Mouse (Mus musculus): Measurements from ENCODE around the gene Gkap1. TPM values are rescaled to one million over a fixed set of nuclear protein-coding genes. Genes with fewer than 3 reads are reported as not detected.

Gkap1 gene
- total RNA-seq, 1 experiment = 17.5 TPM

DNA sequence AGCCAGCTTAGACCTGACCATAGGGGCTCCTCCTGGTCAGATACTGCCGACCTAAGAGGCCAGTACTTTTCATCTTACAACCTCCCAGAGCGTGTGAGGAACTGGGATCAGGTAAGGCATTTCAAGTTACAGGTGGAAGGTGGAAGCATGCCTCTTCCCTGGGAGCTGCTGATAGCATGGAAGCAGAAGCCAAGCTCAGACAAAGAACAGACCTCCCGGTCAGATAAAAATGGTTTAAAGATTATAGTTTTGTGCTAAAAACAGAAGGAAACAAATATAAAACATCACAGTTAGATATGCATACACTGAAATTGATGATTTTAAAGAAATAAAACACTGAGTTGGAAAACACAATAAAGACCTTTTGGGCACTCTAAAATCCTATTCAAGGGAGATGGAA, 8.6 kb downstream of the Gkap1 start:
- in situ Hi-C loops (cut with MboI; ENCODE audit: low sequenced_read_pairs in 2 of 2, unreplicated experiment in 2 of 2) = no loop called here
- Histone ChIP-seq H3K9ac (ENCODE audit: insufficient read depth, low read depth, low read length, poor library complexity, severe bottlenecking) (no peak overlapping the region), H3K36me3 (ENCODE audit: control insufficient read depth, insufficient read depth, low read length, poor library complexity, severe bottlenecking) (no peaks in the 10 kb centered on the region), H3K9me3 (ENCODE audit: control insufficient read depth, insufficient read depth, low read depth, low read length) (no peaks in the 10 kb centered on the region), H3K4me1 (ENCODE audit: control insufficient read depth in 2 of 2, insufficient read depth in 2 of 2, low read length in 2 of 2, poor library complexity in 1 of 2) (peaks cover 0 to 8% of the 10 kb centered on the region in 2 experiments; a peak in 1 of 4 replicates), H3K4me3 (ENCODE audit: insufficient read depth in 1 of 2, low read depth in 1 of 2, low read length in 2 of 2, poor library complexity in 1 of 2, severe bottlenecking in 1 of 2) (no peak overlapping the region), H3K27ac (ENCODE audit: insufficient read depth, low read depth, low read length, poor library complexity, severe bottlenecking) (no peak overlapping the region; the same call in 1 of the 2 replicates)
- no peak for TF ChIP-seq ZNF384 (IDR thresholded peaks at IDR 0.05; ENCODE audit: low read depth, low read length)
- no peak for TF ChIP-seq HCFC1 (IDR thresholded peaks at IDR 0.05; ENCODE audit: borderline replicate concordance, insufficient read depth, low read length)
- no peak for TF ChIP-seq MAFK (IDR thresholded peaks at IDR 0.05; ENCODE audit: insufficient read depth, low read depth, low read length)
- DNase-seq (ENCODE audit: low read depth, low spot score) = no peak

DNA sequence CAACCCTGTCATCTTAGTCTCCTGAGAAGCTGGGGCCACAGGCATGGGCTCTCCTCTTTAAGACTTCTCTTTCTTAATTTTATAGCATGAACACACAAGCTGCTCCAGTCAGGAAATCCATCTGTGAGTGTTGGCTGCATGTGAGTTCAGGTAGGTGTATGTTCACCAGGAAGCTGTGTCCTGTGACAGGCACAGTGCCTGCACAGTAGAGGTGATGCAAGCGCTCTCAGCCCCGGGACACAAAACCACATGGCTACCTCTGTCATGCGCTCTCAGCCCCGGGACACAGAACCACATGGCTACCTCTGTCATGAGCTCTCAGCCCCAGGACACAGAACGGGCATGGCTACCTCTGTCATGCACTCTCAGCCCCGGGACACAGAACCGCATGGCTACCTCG, 12.0 kb downstream of the Gkap1 start:
- in situ Hi-C loops (cut with MboI; ENCODE audit: low sequenced_read_pairs in 2 of 2, unreplicated experiment in 2 of 2) = no loop called here
- no peak for DNase-seq (ENCODE audit: low read depth, low spot score)

DNA sequence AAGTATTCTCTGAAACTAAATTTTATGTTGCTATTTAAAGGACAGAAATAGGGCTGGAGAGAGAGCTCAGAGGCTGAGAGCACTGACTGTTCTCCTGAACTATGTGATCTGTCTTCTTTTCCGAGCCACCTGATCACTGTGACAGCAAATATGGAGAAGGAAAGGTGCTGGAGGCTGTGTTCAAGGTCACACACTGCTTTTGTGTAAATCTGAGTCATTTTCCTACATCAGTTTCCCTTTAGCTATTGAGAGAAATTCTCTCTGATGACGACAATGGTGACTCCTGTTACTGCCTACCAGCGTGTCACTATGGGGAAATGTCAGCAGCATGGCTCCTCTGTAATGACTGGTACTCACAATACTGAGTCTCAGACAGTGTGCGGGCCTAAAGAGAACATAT, 13.8 kb downstream of the Gkap1 start:
- TF ChIP-seq MAFK (IDR thresholded peaks at IDR 0.05; ENCODE audit: insufficient read depth, low read depth, low read length) (no peak), CHD2 (IDR thresholded peaks at IDR 0.05; ENCODE audit: low read depth, low read length) (no peak), ZNF384 (IDR thresholded peaks at IDR 0.05; ENCODE audit: low read depth, low read length) (no peak), ZC3H11A (IDR thresholded peaks at IDR 0.05; ENCODE audit: borderline replicate concordance, low read depth, low read length) (no peak), HCFC1 (IDR thresholded peaks at IDR 0.05; ENCODE audit: borderline replicate concordance, insufficient read depth, low read length) (no peak)
- in situ Hi-C loops (cut with MboI; ENCODE audit: low sequenced_read_pairs in 2 of 2, unreplicated experiment in 2 of 2) = no loop called here
- Histone ChIP-seq H3K4me1 (ENCODE audit: control insufficient read depth in 2 of 2, insufficient read depth in 2 of 2, low read length in 2 of 2, poor library complexity in 1 of 2) (peaks cover 0 to 7% of the 10 kb centered on the region in 2 experiments; a peak in 1 of 4 replicates), H3K36me3 (ENCODE audit: control insufficient read depth, insufficient read depth, low read length, poor library complexity, severe bottlenecking) (no peaks in the 10 kb centered on the region), H3K9me3 (ENCODE audit: control insufficient read depth, insufficient read depth, low read depth, low read length) (no peaks in the 10 kb centered on the region), H3K9ac (ENCODE audit: insufficient read depth, low read depth, low read length, poor library complexity, severe bottlenecking) (no peak overlapping the region), H3K4me3 (ENCODE audit: insufficient read depth in 1 of 2, low read depth in 1 of 2, low read length in 2 of 2, poor library complexity in 1 of 2, severe bottlenecking in 1 of 2) (no peak overlapping the region), H3K27ac (ENCODE audit: insufficient read depth, low read depth, low read length, poor library complexity, severe bottlenecking) (no peak overlapping the region)
- DNase-seq (ENCODE audit: low read depth, low spot score) = no peak

More for the DNA sequence above, 12.0 kb downstream of the Gkap1 start:
- Histone ChIP-seq H3K9me3 (ENCODE audit: control insufficient read depth, insufficient read depth, low read depth, low read length) (no peaks in the 10 kb centered on the region), H3K4me1 (ENCODE audit: control insufficient read depth in 2 of 2, insufficient read depth in 2 of 2, low read length in 2 of 2, poor library complexity in 1 of 2) (peaks cover 0 to 8% of the 10 kb centered on the region in 2 experiments; a peak in 1 of 4 replicates), H3K36me3 (ENCODE audit: control insufficient read depth, insufficient read depth, low read length, poor library complexity, severe bottlenecking) (no peaks in the 10 kb centered on the region), H3K9ac (ENCODE audit: insufficient read depth, low read depth, low read length, poor library complexity, severe bottlenecking) (no peak overlapping the region), H3K4me3 (ENCODE audit: insufficient read depth in 1 of 2, low read depth in 1 of 2, low read length in 2 of 2, poor library complexity in 1 of 2, severe bottlenecking in 1 of 2) (no peak overlapping the region), H3K27ac (ENCODE audit: insufficient read depth, low read depth, low read length, poor library complexity, severe bottlenecking) (no peak overlapping the region)
- TF ChIP-seq ZC3H11A (IDR thresholded peaks at IDR 0.05; ENCODE audit: borderline replicate concordance, low read depth, low read length) = no peak
- TF ChIP-seq MAFK (IDR thresholded peaks at IDR 0.05; ENCODE audit: insufficient read depth, low read depth, low read length) = no peak
- no peak for TF ChIP-seq HCFC1 (IDR thresholded peaks at IDR 0.05; ENCODE audit: borderline replicate concordance, insufficient read depth, low read length)
- no peak for TF ChIP-seq ZNF384 (IDR thresholded peaks at IDR 0.05; ENCODE audit: low read depth, low read length)
- no peak for TF ChIP-seq CHD2 (IDR thresholded peaks at IDR 0.05; ENCODE audit: low read depth, low read length)

DNA sequence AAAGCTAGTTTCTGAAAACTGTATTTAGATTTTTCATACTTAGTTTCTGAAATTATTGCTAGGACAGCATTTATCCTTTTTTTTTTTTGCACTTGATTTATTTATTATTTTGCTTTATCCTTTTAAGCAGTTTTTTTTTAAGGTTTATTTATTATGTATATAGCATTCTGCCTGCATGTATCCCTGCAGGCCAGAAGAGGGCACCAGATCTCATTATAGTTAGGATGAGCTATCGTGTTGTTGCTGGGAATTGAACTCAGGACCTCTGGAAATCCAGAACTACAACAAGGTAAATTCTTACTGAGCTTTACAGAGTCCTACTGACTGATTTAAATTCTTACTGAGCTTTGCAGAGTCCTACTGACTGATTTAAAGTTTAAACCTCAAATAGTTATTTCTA, 22.2 kb downstream of the Gkap1 start:
- no peak overlapping the region for H3K27ac ChIP-seq (ENCODE audit: insufficient read depth, low read depth, low read length, poor library complexity, severe bottlenecking)
- DNase-seq (ENCODE audit: low read depth, low spot score) = no peak
- H3K9ac ChIP-seq (ENCODE audit: insufficient read depth, low read depth, low read length, poor library complexity, severe bottlenecking) = no peak overlapping the region
- H3K4me3 ChIP-seq (ENCODE audit: insufficient read depth in 1 of 2, low read depth in 1 of 2, low read length in 2 of 2, poor library complexity in 1 of 2, severe bottlenecking in 1 of 2) = no peak overlapping the region
- no peaks in the 10 kb centered on the region for H3K36me3 ChIP-seq (ENCODE audit: control insufficient read depth, insufficient read depth, low read length, poor library complexity, severe bottlenecking)
- in situ Hi-C loops (cut with MboI; ENCODE audit: low sequenced_read_pairs in 2 of 2, unreplicated experiment in 2 of 2) = no loop called here
- H3K9me3 ChIP-seq (ENCODE audit: control insufficient read depth, insufficient read depth, low read depth, low read length) = no peaks in the 10 kb centered on the region
- H3K4me1 ChIP-seq (ENCODE audit: control insufficient read depth in 2 of 2, insufficient read depth in 2 of 2, low read length in 2 of 2, poor library complexity in 1 of 2) = no peaks in the 10 kb centered on the region
- no peak for TF ChIP-seq HCFC1 (IDR thresholded peaks at IDR 0.05; ENCODE audit: borderline replicate concordance, insufficient read depth, low read length)
- TF ChIP-seq ZNF384 (IDR thresholded peaks at IDR 0.05; ENCODE audit: low read depth, low read length) = no peak
- TF ChIP-seq MAFK (IDR thresholded peaks at IDR 0.05; ENCODE audit: insufficient read depth, low read depth, low read length) = no peak
- no peak for TF ChIP-seq CHD2 (IDR thresholded peaks at IDR 0.05; ENCODE audit: low read depth, low read length)
- no peak for TF ChIP-seq ZC3H11A (IDR thresholded peaks at IDR 0.05; ENCODE audit: borderline replicate concordance, low read depth, low read length)

DNA sequence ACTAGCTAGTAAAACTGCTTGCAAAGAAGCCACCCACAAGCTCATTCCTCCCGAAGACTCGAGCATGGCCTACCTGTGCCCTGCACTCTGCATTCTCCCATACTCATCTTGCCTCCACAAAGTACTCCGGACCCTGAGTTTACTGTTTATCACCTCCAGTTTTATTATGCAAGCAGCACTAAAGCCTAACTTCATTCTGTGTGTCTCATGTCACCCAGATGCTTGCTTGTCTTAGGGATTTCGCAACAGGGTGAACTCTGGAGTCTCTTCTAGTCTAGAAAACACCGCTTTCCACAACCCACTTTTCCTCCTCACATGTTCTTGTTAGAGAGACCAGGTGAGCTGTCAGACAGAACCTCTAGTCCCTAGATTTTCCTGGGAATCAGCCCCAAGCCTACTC, 26.5 kb downstream of the Gkap1 start:
- Histone ChIP-seq H3K4me1 (ENCODE audit: control insufficient read depth in 2 of 2, insufficient read depth in 2 of 2, low read length in 2 of 2, poor library complexity in 1 of 2) (no peaks in the 10 kb centered on the region), H3K27ac (ENCODE audit: insufficient read depth, low read depth, low read length, poor library complexity, severe bottlenecking) (no peak overlapping the region), H3K4me3 (ENCODE audit: insufficient read depth in 1 of 2, low read depth in 1 of 2, low read length in 2 of 2, poor library complexity in 1 of 2, severe bottlenecking in 1 of 2) (no peak overlapping the region), H3K9ac (ENCODE audit: insufficient read depth, low read depth, low read length, poor library complexity, severe bottlenecking) (no peak overlapping the region), H3K36me3 (ENCODE audit: control insufficient read depth, insufficient read depth, low read length, poor library complexity, severe bottlenecking) (peaks cover 2% of the 10 kb centered on the region; the same call in 1 of the 2 replicates), H3K9me3 (ENCODE audit: control insufficient read depth, insufficient read depth, low read depth, low read length) (no peaks in the 10 kb centered on the region)
- no peak for DNase-seq (ENCODE audit: low read depth, low spot score)
- TF ChIP-seq CHD2 (IDR thresholded peaks at IDR 0.05; ENCODE audit: low read depth, low read length) (no peak), ZNF384 (IDR thresholded peaks at IDR 0.05; ENCODE audit: low read depth, low read length) (no peak), MAFK (IDR thresholded peaks at IDR 0.05; ENCODE audit: insufficient read depth, low read depth, low read length) (no peak), HCFC1 (IDR thresholded peaks at IDR 0.05; ENCODE audit: borderline replicate concordance, insufficient read depth, low read length) (no peak), ZC3H11A (IDR thresholded peaks at IDR 0.05; ENCODE audit: borderline replicate concordance, low read depth, low read length) (no peak)
- in situ Hi-C loops (cut with MboI; ENCODE audit: low sequenced_read_pairs in 2 of 2, unreplicated experiment in 2 of 2) = no loop called here
